Mouse (Mus musculus) left cerebral cortex, adult 11 months (tissue): ENCODE measurements around the gene Cct7.
"Not testable (repeated sequence)": the region's sequence is repeated elsewhere in the genome, so short reads cannot be mapped to it uniquely, and the experiment has no call there.

ENCODE experiments used
- DNase-seq: peaks from one replicate; pipeline ENCODE4 v3.0.0; 2022; ENCODE audit warnings: low spot score

Cct7 gene

DNA sequence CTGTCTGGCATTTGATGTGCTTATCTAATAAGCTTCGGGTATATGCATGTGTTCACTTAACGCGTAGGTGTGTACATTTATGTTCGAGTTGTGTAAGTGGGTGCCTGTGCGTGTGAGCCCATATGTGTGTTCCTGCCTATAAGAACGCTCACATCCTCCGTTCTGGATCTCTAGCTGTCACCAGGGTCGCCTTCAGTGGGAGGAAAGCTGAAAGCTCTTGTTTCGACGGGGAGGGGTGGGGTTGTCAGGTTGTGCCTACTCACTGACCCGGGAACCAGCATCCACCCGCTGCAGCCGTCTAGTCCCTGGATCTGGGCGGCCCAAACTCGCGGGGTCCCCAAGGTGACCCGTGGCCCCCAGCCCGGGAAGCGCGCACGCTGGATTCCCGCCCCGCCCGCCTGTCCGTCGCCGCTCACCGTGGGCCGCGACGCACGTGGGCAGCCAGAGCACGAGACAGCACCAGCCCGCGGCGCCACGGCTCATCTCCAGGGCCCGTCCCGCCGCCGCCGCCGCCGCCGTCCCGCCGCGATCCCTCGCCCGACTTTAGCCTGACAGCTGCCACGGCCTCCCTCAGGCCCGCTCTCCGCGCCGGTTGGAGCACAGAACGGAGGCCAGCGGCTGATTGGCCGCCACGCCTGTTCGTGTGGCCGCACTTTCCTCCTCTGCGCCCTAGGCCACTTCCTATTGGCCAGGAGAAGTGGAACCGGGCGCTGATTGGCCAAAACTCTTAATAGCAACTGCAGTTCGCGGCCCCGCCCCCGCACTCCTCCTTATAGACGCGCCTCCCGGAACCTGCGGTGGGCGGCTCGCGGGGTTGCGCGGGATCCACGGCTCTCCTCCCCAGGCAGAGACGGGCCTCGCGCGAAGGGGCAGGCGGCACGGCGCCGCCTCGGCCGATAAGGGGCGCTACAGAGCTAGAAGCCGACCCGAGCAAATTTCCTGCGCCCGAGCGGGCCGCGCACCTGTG, at the start of gene Cct7:
Cct7 (plus strand) TSS at position 818 of the 967 bp plus-strand sequence.
- peak; percentile 100 for DNase-seq

DNA sequence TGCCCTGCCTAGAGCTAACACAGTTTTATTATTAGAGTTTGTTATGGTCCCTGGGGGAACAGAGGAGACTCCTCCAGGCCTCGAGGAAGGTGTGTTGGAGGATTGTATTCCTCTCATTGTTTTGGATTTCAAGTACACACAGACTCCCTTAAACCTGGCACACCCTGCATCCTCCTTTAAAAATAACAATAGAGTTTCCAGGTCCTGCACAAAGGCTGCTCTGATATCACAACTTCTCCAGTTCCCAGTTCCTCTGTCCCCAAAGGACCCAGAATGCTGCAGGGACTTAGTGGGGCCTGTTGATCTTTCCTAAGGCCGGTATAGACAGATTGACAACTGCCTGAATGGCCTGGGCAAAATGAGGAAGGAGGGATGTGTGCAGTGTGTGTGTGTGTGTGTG, 48.7 kb upstream of the Cct7 start:
- DNase-seq, result no peak

DNA sequence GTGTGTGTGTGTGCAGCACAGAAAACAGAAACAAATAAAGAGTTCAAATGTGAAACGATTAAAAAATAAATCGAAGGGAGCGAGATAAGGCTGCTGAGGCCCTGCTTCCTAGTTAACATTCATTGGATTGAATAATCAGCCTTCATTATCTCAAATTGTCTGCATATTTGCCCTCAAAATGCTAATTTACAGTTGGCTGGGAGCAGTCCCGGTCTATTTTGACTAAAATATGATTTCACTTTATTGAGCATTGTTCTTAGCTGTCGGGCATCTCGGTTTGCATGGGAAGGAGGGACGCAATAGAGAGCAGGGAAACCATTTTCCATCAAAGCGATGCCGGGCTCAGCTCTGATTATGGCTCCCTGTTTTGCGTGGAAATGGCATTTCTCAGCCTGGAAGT, 48.3 kb upstream of the Cct7 start:
- DNase-seq, result no peak

DNA sequence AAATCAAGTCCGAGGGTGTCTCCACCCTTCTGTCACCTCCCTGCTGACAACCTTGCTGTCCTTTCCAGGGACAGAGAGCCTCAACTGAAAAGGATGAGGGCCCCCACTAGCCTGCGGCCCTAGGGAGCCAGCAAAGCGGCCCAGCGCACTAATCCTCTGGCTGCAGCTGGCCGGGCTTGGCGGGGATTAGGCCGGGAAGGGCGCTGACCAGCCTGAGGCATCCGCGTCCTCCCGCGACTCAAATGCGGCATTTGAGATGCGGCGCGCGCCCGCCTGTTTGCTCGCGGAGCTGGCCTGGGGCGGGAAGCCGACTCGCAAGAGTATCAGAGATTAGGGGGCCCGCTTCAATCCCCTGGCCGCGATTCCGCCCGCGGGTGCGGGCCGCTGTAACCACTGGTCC, 42.3 kb upstream of the Cct7 start:
- DNase-seq, result no peak

DNA sequence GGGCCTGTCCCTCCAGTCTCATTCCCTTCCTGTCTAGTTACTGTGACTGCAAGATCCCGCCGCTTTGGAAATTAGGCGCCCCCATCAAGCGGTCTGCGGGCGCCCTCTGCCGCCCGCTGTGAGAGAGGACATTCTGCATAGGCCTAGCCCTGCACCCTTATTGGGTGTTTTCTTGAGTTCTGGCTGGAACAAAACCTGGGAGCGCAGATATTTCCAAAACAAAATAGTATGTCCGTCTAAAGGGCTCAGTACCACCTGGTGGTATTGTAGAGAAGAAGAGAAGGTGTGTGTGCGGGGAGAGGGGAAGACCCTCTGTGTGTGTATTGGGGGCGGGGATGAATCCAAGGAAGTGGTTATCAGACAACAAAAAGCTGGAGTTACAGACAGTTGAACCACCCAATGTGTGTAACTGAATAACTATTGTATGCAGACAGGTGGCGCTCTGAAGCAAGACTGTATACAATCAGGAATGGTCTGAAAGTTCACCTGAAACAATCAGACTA, 40.5 kb upstream of the Cct7 start:
- DNase-seq, result no peak

DNA sequence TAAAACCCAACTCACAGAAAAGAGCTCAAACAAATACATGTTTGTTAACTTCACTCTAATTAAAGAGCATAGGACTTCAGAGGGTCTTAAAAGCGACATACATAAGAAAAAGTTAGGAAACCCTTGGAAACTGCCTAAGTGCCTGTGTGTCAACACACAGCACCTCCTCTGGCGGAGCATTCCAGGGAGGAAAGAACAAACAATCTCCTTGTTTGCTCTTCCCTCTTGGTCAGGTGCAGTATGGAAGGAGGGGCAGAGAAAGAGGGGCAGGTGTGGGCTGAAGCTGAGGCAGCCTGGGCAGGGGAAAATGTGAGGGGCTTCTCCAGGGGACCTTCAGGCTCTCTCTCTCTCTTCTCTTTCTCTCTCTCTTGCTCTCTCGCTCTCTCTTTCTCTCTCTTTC, 35.5 kb upstream of the Cct7 start:
- DNase-seq, result no peak

DNA sequence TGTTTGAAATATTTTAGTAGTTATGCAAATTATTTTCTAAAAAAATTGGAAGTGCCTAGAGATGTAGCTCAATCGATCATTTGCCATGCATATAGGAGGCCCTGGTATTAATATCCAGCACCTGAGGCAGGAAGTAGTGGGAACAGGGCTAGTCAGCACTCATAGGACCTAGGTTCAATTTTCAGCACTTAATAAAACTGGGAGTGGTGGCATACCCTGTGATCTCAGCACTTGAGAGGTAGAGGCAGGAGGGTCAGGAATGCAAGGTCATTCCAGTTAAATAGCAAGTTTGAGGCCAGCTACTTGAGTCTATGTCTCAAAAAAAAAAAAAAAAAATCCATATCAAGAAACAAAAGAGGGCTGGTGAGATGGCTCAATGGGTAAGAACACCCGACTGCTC, 32.2 kb upstream of the Cct7 start:
- DNase-seq, result no peak

DNA sequence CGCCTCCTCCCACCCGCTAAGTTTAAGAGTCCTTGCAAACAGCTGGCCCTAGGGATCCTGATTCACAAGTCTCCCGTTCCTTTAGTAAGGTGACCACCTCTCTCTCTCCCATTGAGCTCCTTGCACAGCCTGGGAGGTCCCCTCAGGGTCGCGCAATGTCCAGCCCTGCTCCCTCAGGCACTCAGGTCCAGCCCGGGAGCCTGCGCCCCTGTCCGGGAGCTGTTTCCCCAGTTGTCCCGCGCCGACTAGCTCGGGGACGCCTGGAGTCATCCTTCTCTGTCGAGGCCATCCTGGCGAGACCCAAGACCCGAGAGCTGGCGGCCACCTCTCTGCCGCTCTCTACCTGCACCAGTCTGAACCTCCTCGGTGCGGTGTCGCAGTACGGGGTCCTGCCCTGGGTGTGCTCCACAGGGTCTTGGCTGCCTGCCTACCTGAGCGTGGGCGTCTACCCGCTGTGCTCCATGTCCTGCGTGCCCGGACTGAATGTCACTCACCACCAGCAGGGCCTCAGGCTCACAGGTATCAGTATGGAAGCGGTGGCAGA, 27.4 kb upstream of the Cct7 start, which contains the start of gene Noto:
Noto (plus strand) TSS at position 51 of the 544 bp plus-strand sequence.
- DNase-seq, result no peak

DNA sequence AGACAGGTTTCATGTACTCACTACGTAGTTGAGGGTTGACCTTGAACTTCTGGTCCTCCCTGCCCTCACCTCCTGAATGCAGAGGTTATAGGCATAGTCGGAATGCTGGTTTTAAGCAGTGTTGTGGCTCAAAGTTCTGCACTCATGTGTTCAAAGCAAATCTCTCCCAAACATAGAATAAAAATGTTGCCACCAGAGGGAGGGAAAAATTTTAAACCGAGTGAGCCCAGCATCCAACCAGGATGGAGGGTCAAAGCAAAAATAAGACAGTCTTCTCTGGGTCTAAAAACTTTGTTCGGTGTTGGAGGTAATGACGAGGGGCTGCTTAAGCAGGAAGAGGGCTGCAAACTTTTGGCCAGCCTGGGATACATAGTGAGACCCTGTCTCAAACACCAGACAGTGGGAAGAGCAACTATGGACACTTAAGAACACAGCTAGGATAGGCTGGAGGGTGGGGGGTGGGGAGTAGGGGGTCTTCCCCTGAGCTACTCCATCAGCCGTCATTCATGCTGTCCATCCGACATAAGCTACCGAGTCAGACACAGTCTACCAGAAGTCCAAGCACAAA, 20.0 kb upstream of the Cct7 start:
- no peak for DNase-seq

DNA sequence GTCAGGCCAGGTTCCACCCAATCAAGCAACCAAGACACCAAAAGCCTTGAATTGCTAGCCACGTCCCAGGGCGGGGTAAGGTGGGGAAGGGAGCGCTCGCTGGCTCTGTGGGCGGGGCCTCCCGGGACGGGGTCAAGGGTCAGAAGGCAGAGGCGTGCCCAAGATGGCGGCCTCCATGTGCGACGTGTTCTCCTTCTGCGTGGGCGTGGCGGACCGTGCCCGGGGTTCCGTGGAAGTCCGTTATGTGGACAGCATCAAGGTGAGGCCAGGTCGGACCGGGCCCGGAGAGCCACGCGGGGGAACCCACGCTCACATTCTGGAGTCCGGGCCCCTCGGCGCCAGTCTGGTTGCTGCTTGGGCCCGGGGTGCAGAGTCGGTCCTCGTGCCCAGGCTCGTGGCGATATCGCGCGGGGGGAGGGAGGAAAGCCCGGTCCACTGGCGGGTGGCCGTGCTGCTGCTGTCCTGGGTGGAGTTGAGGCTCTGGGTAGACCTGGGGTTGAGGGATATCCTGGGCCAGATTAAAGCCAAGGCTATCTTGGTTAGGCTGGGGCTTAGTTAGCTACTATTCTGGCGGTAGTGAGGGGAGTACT, 19.4 kb upstream of the Cct7 start, which contains the start of gene Smyd5:
Smyd5 (plus strand) TSS at position 148 of the 590 bp plus-strand sequence.
- peak; percentile 81 for DNase-seq

DNA sequence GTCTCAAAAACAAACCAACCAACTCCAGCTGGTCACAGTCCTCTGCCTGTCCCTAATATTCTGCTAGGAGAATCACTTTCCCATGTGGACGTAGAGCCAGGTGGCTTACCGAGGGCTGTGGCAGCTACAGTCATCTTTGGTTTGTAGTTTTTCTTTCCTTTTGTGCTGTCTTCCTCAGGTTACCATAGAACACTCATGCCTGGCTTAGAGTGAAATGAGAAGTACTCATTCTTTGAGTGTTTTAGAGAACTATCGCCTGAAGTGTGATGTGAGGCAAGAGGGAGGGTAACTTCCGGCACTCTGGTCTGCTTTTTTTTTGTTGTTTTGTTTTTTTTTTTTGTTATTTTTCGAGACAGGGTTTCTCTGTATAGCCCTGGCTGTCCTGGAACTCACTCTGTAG, 17.4 kb upstream of the Cct7 start:
- no peak for DNase-seq

DNA sequence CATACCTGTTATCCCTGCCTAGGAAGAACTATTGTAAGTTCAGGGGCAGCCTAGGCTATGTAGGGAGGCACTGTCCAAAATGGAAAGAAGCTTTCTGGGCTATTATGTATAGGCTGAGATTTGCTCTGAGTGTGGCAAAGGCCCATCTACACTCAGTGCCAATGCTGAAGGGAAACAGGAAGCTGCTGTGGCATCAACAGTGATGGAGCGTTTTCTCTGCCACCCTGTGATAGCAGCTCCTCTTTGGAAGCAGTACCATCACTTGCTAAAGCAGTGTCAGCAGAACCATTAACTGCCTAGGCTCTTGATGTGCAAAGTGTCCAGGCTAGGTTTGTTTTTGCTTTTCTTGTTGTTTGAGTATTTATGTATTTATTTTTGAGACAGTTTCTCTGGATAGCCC, 15.1 kb upstream of the Cct7 start:
- DNase-seq, result no peak

DNA sequence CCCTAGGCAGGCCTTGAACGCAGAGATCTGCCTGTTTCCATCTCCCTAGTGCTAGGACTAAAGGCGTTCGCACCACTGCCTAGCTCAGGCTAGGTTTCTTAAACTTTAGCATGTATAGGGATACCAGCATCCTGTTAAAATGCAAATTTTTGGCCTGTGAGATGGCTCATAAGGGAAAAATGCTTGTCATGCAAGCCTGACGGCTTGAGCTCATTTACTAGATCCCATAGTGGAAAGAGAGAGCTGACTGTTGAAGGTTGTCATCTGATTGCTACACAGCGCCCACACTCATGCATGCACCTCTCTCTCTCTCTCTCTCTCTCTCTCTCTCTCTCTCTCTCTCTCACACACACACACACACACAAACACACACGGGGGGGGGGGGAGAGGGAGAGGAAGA, 14.7 kb upstream of the Cct7 start:
- no peak for DNase-seq

DNA sequence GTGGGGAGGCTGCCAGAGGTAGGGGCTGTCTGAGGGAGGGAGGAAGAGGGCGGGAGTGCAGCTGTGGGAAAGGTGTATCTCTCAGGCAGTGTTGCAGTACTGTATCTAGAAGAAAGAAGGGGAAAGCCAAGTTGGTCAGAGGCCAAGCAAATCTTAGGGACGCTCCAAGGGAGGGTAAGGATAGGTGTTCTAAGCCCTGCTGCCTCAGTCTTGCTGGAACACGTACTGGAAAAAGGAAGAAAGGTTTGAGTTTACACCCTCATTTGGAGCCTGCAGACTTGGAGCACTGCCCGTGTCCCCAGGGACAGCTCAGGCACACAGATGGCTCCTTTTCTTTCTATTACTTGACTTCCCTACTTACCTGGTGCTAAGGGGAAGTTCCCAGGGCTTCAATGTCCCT, 10.2 kb upstream of the Cct7 start:
- DNase-seq, result no peak

DNA sequence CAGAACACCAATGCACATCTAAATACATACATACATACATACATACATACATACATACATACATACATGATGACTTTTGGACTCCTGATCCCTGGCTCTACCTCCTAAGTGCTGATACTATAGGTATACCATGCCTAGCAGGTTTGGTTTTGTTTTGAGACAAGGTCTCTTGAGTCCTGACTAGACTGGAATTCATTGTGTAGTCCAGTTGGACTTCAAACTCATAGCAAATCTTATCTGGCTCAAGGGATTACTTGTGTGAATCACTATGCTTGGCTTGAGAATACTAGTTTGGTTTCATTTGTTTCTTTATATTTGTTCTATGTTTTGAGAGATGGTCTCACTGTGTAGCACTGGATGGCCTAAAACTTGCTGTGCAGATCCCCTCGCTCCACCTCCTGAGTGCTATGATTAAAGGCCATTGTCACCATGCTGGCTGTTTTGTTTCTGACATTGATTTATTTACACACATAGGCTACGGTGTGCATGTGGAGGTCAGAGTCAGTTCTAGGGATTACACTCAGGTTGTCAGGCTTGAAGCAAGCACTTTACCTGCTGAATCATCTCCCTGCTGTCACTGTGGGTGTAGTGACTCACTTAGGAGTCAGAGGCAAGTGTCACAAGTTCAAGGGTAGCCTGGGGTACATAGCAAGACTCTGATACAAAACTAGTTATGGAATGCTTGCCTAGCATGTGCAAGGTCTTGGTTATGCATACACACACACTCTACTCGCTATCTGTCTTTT, 7.7 kb upstream of the Cct7 start:
- DNase-seq, result no peak

DNA sequence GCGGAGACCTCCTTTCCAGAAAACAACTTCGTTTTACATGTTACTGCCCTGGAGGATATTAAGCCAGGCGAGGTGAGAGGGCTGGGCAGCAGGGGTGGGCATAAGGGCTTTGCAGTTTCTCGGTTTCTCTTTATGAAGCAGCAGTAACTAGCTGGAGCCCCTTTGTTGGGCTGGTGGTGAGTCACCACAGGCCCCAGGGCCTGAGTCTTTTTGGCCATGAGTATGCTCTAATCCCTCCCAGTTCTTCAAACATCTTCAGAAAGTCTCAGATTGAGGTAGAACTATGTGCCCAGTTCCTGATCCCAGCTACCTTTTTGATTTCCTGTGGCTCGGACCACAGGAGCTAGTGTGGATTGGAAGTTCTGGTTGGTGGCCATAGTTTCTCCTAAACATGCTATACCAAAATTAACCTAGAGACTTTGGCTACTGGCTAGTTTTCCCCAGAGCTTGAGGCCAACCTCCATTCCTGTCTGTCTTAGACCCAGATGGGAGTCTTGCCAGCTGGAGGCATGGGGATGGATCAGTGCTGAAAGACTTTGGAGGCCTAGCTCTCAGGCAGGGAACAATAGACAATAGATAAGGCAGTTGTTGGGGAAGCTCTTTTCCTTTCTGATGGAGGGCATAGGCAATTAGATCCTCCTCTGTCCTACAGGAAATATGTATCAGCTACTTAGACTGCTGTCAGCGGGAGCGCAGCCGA, 6.9 kb upstream of the Cct7 start:
- no peak for DNase-seq

DNA sequence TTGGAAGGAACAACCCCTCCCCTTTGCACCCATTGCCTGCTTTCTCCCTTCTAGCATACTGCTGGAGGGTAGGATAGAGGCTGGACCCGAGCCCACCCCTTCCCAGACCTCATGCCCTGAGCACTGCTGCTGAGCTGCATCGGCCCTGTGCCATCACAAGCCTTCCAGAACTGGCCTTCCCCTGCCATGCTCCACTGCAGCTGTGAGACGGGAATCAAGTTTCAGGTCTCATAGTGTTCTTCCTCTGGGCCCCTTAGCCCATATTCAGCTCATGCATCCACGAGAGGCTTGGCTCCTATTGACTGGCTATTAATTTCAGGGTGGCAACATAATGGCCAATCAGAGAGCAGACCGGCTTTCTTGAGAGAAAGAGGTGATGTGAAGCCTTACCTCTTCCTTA, 6.0 kb upstream of the Cct7 start:
- DNase-seq, result no peak

DNA sequence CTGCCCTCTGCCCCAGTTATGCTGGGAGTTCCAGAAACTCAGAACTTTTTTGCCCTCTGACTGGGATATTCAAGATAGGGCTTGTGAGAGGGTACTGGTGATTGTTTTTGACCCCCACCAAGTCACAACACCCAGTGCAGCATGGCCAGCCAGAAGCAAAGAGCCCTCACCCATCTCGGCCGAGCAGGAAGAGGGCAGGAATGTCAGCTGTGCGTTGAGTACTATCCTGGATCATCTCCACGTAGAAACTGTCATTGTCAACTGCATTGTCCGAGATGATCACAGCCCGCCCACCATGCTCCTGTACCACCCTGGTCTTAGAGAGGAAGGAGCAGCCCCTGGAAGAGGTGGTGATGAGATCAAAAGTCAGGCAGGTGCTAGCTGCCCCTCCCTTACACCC, 4.0 kb upstream of the Cct7 start:
- no peak for DNase-seq

DNA sequence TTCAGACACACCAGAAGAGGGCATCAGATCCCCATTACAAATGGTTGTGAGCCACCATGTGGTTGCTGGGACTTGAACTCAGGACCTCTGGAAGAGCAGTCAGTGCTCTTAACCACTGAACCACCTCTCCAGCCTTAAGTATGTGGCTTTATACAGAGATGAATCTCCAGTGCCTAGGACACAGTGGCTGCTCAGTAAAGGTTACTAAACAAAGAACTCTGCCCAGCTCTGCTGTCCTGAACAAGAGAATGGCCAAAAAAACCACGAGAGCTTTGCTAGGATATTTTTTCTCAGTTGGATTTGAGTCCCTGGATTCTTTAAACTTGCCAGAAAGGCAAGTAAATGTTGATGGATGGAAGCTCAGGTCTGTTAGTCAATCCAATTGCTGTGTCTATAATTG, 1.2 kb upstream of the Cct7 start:
- DNase-seq, result not testable (repeated sequence)

DNA sequence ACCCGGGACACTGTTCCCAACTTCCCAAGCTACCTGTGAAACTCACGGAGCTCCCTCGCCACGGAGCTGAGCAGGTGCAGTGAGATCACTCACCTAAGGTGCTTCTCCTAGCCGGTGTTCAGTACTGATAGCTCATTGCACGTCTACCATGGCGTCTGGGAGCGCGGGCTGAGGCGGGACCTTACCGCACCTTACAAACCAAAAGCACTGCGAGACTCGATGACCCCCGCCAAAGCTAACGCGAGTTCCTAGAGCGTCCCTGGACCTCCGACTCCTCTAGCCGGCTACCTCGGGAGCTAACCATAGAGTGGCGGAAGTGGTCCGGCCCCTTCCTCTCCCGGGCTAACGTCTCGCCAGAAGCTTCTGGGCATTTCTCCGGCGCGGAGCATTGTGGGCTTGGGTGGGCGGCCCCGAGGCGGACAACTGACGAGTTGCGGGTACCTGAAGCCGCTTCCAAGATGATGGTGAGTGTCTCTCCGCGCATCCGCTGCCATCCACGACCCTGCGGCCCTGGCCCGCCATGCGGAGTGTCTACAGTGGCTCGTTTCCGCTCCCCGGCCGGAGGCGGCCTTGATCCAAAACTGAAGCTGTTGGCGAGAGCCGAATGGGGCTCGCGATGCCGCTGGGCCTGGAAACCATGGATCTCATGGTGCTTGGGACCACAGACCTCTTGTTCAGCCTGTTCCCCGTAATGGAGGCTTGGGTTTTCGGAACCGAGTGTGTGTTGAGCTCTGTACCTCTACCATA, 523 bp downstream of the Cct7 start, which contains the start of gene Pradc1:
Pradc1 (minus strand) TSS at position 307 of the 747 bp plus-strand sequence.
- DNase-seq, result peak; percentile 96

DNA sequence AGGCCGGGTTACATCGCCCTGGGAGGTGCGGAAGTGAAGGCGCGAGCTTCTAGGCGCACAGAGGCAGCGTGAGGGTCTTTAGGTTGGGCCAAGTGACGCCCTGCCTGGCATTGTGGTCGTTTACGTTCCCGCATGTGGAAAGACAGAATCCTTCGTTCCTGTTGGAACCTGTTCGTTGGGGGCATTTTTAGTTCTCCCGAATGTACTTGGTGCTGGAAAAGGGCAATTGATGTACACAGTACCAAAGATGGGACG, 1.0 kb downstream of the Cct7 start:
- no peak for DNase-seq
